Mouse (Mus musculus) liver, embryonic 14.5 days (tissue): Measurements from ENCODE around the gene Slc30a4.

Source experiments
- CTCF ChIP-seq: IDR thresholded peaks from 2 replicates; pipeline ENCODE4 v1.5.1; 2016; ENCODE audit warnings: antibody characterized with exemption, low read depth, control low read depth
- EP300 ChIP-seq: IDR thresholded peaks from 2 replicates; pipeline ENCODE4 v1.6.1; 2016; ENCODE audit warnings: antibody characterized with exemption, low read depth

DNA sequence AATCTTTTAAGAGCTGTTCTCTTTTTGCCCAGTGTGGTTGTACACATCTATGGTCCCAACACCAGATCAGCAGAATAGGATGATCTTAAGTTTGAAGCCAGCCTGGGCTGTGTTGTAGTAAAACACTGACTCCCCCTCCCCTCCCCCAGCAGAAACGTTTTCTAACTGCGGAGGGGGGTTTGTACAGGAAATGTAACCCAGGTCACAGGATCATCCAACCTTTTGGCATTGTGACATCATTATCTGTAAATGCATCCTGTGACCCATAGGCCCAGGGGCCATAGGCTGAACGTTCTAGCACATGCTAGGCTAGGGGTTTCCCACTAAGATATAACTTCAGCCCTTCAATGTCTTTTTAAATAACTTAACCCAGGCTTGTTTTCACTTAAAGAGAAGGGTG lies 65.8 kb downstream of the Slc30a4 start, which contains the start of gene AA467197:
- TF ChIP-seq CTCF (no peak), EP300 (no peak)
